Mouse (Mus musculus): ENCODE measurements around the gene Dnajc16. TPM values are rescaled to one million over a fixed set of nuclear protein-coding genes. Genes with fewer than 3 reads are reported as not detected.

Dnajc16 gene
- polyA plus RNA-seq, 1 experiment: 0.14 TPM

DNA sequence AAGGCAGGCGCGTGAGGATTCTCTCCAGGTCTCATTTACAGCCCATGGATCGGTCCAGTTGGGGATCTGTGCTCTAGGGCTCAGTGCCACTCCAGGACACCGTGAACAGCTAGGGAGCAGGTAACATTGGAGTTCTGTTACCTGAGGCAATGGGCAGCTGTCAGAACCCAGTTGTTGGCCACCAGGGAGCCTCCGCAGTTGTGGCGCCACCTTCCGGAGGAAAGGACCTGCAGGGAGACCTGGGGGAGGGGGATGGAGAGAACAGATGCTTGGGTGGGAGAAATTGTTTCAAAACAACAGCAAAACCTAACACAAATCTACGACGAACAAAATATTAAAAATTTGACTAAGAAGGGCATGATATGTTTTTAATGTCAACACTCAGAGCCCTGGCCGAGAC is 31.4 kb upstream of the Dnajc16 start:
- Histone ChIP-seq H3K27me3 (ENCODE audit: control insufficient read depth) (no peaks in the 10 kb centered on the region), H3K9me3 (ENCODE audit: control insufficient read depth, low read length) (no peaks in the 10 kb centered on the region), H3K4me1 (ENCODE audit: control insufficient read depth) (peaks cover 15% of the 10 kb centered on the region), H3K4me3 (replicated peaks) (no peak overlapping the region), H3K36me3 (ENCODE audit: control insufficient read depth) (no peaks in the 10 kb centered on the region)
- TF ChIP-seq TAL1 (IDR thresholded peaks at IDR 0.05; ENCODE audit: low read length): no peak
- no peak for TF ChIP-seq GATA1 (IDR thresholded peaks at IDR 0.05; ENCODE audit: low read length)

GRCm38 (mm10) chr4:141821178-141821577 is 30.4 kb upstream of the Dnajc16 start:
- H3K9me3 ChIP-seq (ENCODE audit: control insufficient read depth, low read length): no peaks in the 10 kb centered on the region
- H3K4me3 ChIP-seq (replicated peaks): no peak overlapping the region
- no peaks in the 10 kb centered on the region for H3K27me3 ChIP-seq (ENCODE audit: control insufficient read depth)
- H3K36me3 ChIP-seq (ENCODE audit: control insufficient read depth): peaks cover 2% of the 10 kb centered on the region; the same call in 1 of the 2 replicates
- peaks cover 15% of the 10 kb centered on the region for H3K4me1 ChIP-seq (ENCODE audit: control insufficient read depth)
- TF ChIP-seq TAL1 (IDR thresholded peaks at IDR 0.05; ENCODE audit: low read length) (no peak), GATA1 (IDR thresholded peaks at IDR 0.05; ENCODE audit: low read length) (no peak)

- no peaks in the 10 kb centered on the region for H3K27me3 ChIP-seq (ENCODE audit: control insufficient read depth)
- peaks cover 15% of the 10 kb centered on the region for H3K4me1 ChIP-seq (ENCODE audit: control insufficient read depth)
- H3K4me3 ChIP-seq (replicated peaks): no peak overlapping the region
- no peaks in the 10 kb centered on the region for H3K9me3 ChIP-seq (ENCODE audit: control insufficient read depth, low read length)
- TF ChIP-seq TAL1 (IDR thresholded peaks at IDR 0.05; ENCODE audit: low read length) (no peak), GATA1 (IDR thresholded peaks at IDR 0.05; ENCODE audit: low read length) (no peak)
- H3K36me3 ChIP-seq (ENCODE audit: control insufficient read depth): peaks cover 20% of the 10 kb centered on the region
Observed at GRCm38 (mm10) chr4:141819316-141819715, 28.6 kb upstream of the Dnajc16 start.

DNA sequence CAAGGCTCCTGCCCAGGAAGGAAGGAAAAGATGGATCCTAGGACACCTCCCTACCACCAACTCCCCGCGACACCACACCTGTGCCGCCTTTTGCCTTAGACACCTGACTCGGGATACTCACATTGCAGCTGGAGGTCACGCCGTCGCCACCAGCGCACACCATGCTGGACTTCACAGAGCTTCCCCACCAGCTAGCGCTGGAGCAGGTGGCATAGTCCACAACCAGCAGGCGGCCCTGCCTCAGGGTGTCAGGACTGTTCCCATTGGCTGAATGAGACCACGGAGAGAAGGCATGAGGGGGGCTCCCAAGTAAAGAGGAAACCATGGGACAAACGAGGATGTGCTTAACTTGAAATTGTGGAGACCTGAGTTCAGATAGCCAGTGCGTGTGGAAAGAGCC is 28.1 kb upstream of the Dnajc16 start:
- H3K4me1 ChIP-seq (ENCODE audit: control insufficient read depth): peaks cover 12% of the 10 kb centered on the region
- TF ChIP-seq TAL1 (IDR thresholded peaks at IDR 0.05; ENCODE audit: low read length) (no peak), GATA1 (IDR thresholded peaks at IDR 0.05; ENCODE audit: low read length) (no peak)
- H3K9me3 ChIP-seq (ENCODE audit: control insufficient read depth, low read length): no peaks in the 10 kb centered on the region
- no peak overlapping the region for H3K4me3 ChIP-seq (replicated peaks)
- peaks cover 25% of the 10 kb centered on the region for H3K36me3 ChIP-seq (ENCODE audit: control insufficient read depth)
- no peaks in the 10 kb centered on the region for H3K27me3 ChIP-seq (ENCODE audit: control insufficient read depth)

DNA sequence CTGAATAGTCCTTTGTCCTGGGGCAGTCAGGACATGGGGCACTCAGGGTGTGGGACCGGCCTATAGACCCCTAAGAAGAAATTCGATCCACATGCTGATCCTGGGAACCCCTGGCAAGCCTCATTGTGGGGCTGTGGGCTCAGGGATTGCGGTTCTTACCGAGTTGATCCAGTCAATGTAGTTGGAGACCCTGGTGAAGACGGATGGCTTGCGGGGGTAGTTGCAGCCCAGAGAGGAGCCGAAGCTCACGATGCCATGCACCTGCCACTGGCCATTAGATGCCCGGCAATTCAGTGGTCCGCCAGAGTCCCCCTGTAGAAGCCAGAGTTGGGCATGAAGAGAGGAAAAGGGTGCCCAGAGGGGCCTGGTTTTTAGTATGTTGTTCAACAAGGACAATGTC is 27.0 kb upstream of the Dnajc16 start:
- TF ChIP-seq GATA1 (IDR thresholded peaks at IDR 0.05; ENCODE audit: low read length): no peak
- TF ChIP-seq TAL1 (IDR thresholded peaks at IDR 0.05; ENCODE audit: low read length): no peak
- Histone ChIP-seq H3K4me1 (ENCODE audit: control insufficient read depth) (peaks cover 2% of the 10 kb centered on the region), H3K36me3 (ENCODE audit: control insufficient read depth) (peaks cover 36% of the 10 kb centered on the region), H3K4me3 (replicated peaks) (no peak overlapping the region), H3K27me3 (ENCODE audit: control insufficient read depth) (no peaks in the 10 kb centered on the region), H3K9me3 (ENCODE audit: control insufficient read depth, low read length) (no peaks in the 10 kb centered on the region)

DNA sequence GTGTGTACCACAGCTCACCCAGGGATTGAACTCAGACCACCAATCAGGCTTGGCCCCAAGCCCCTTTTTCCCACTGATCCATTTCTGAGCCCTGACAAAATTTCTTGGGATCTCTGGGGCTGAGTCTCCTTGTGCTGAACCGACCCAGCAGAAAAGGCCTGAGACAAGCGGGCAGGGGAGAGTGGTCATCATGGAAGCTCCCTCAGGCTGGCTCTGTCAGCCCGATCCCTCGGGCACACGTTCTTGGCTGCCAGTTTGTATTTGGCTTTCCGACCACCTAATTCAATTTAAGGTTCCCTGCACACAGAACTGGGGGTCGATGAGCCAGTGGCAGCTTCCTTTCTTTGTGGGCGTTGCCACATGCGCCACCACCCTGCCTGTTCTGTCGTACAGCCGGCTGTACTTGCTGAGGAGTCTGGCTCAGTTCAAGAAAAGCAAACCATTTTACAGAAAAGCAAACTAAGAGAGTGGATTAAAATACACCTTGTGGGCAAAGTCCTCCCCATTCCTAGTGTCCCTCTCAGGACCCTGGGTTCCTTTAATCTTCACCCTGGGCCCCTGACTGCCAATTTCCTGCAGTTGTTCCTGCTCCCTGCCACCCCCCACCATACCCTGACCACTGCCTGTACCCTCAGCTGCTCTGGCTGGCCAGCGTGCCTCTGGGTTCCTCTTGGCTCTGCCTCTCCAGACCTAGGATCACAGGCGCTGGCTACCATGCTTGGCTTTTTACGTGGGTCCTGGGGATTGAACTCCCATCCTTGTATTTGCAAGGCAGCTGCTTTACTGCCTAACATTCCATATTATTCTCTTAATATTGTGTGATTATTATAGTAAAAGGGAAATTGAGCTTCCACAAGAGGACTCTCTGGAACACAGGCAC is 26.3 kb upstream of the Dnajc16 start:
- TF ChIP-seq GATA1 (IDR thresholded peaks at IDR 0.05; ENCODE audit: low read length) (no peak), TAL1 (IDR thresholded peaks at IDR 0.05; ENCODE audit: low read length) (no peak)
- no peak overlapping the region for H3K4me3 ChIP-seq (replicated peaks)
- peaks cover 43% of the 10 kb centered on the region for H3K36me3 ChIP-seq (ENCODE audit: control insufficient read depth)
- H3K4me1 ChIP-seq (ENCODE audit: control insufficient read depth): no peaks in the 10 kb centered on the region; the same call in none of the 2 replicates
- no peaks in the 10 kb centered on the region for H3K9me3 ChIP-seq (ENCODE audit: control insufficient read depth, low read length)
- H3K27me3 ChIP-seq (ENCODE audit: control insufficient read depth): no peaks in the 10 kb centered on the region

GRCm38 (mm10) chr4:141816267-141816666 is 25.5 kb upstream of the Dnajc16 start:
- H3K4me3 ChIP-seq (replicated peaks): no peak overlapping the region
- TF ChIP-seq TAL1 (IDR thresholded peaks at IDR 0.05; ENCODE audit: low read length): no peak
- no peak for TF ChIP-seq GATA1 (IDR thresholded peaks at IDR 0.05; ENCODE audit: low read length)
- H3K36me3 ChIP-seq (ENCODE audit: control insufficient read depth): peaks cover 51% of the 10 kb centered on the region
- no peaks in the 10 kb centered on the region for H3K27me3 ChIP-seq (ENCODE audit: control insufficient read depth)
- H3K4me1 ChIP-seq (ENCODE audit: control insufficient read depth): no peaks in the 10 kb centered on the region; the same call in 1 of the 2 replicates
- no peaks in the 10 kb centered on the region for H3K9me3 ChIP-seq (ENCODE audit: control insufficient read depth, low read length)

DNA sequence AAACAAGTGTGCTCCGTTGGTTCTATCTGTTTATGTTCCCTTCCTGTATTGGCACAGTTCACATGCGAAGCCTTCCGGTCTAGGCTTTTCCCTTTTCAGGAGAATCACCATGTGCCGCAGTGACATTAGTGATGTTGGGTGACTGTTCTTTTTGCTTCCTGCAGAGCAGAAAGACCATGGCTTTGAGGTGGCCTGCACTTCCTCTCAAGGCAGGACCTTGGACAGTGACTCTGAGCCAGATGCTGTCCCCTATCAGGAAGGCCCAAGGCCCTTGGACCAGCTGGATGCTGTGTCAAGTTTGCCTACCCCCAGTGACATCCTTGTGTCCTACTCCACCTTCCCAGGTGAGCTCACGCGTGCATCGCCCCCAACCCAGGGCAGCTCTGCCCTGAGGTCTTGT is 20.6 kb upstream of the Dnajc16 start:
- no peaks in the 10 kb centered on the region for H3K9me3 ChIP-seq (ENCODE audit: control insufficient read depth, low read length)
- no peaks in the 10 kb centered on the region for H3K27me3 ChIP-seq (ENCODE audit: control insufficient read depth)
- no peaks in the 10 kb centered on the region for H3K4me1 ChIP-seq (ENCODE audit: control insufficient read depth)
- peaks cover 99% of the 10 kb centered on the region for H3K36me3 ChIP-seq (ENCODE audit: control insufficient read depth)
- H3K4me3 ChIP-seq (replicated peaks): no peak overlapping the region
- TF ChIP-seq TAL1 (IDR thresholded peaks at IDR 0.05; ENCODE audit: low read length) (no peak), GATA1 (IDR thresholded peaks at IDR 0.05; ENCODE audit: low read length) (no peak)

DNA sequence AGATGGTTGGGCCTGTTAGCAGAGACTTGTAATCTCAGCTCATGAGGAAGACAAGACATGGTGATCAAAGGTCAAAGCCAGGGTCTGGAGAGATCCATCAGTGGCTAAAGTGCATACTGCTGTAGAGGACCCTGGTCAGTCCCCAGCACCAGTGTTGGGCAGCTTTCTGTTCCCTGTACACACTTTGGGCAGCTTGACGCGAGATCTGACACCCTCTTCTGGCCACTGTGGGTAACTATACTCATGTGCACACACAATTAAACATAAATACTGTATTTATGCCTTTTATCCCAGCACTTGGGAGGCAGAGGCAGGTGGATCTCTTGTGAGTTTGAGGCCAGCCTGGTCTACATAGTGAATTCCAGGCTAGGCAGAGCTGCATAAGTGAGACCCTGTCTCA is 20.2 kb upstream of the Dnajc16 start:
- H3K4me3 ChIP-seq (replicated peaks): no peak overlapping the region
- no peaks in the 10 kb centered on the region; the same call in 1 of the 2 replicates for H3K9me3 ChIP-seq (ENCODE audit: control insufficient read depth, low read length)
- H3K27me3 ChIP-seq (ENCODE audit: control insufficient read depth): no peaks in the 10 kb centered on the region
- no peak for TF ChIP-seq TAL1 (IDR thresholded peaks at IDR 0.05; ENCODE audit: low read length)
- TF ChIP-seq GATA1 (IDR thresholded peaks at IDR 0.05; ENCODE audit: low read length): no peak
- no peaks in the 10 kb centered on the region for H3K4me1 ChIP-seq (ENCODE audit: control insufficient read depth)
- H3K36me3 ChIP-seq (ENCODE audit: control insufficient read depth): peaks cover 99% of the 10 kb centered on the region

All from erythroblast, embryonic 14.5 days (primary cell).